Mouse (Mus musculus) myocyte (in vitro differentiated cells): ENCODE results near the gene Higd2a. TPM values are rescaled to one million over a fixed set of nuclear protein-coding genes. Genes with fewer than 3 reads are reported as not detected.

Experiments
- H3K27me3 ChIP-seq: one replicate; pipeline ENCODE4 v1.6.1; 2011; ENCODE audit not compliant: control insufficient read depth, insufficient read depth, insufficient read length
- H3K36me3 ChIP-seq: one replicate; pipeline ENCODE4 v1.6.1; 2011; ENCODE audit not compliant: control insufficient read depth, insufficient read depth
- H3K4me2 ChIP-seq: one replicate; pipeline ENCODE4 v1.6.1; 2011; ENCODE audit warnings: low read depth, control low read depth
- H3K4me3 ChIP-seq: one replicate; pipeline ENCODE4 v1.5.1; 2011; ENCODE audit warnings: mild to moderate bottlenecking, control low read depth, moderate library complexity
- H3K79me2 ChIP-seq: one replicate; pipeline ENCODE4 v1.6.1; 2011; ENCODE audit not compliant: control insufficient read depth, insufficient read depth
- H3ac ChIP-seq: one replicate; pipeline ENCODE4 v1.6.1; 2011; ENCODE audit not compliant: control insufficient read depth, insufficient read length
- CEBPB ChIP-seq: IDR thresholded peaks from 2 replicates; pipeline ENCODE4 v1.6.1; 2011; ENCODE audit warnings: mild to moderate bottlenecking, moderate library complexity; ENCODE audit not compliant: poor library complexity, insufficient read depth, severe bottlenecking
- E2F4 ChIP-seq: IDR thresholded peaks from one replicate; pipeline ENCODE4 v1.6.1; 2011; ENCODE audit warnings: mild to moderate bottlenecking, control low read depth, moderate library complexity; ENCODE audit not compliant: insufficient read depth
- MAX ChIP-seq: IDR thresholded peaks from one replicate; pipeline ENCODE4 v1.6.1; 2011; ENCODE audit warnings: low read depth, mild to moderate bottlenecking, control low read depth
- MYOD1 ChIP-seq, 3 experiments: IDR thresholded peaks; one replicate each; pipeline ENCODE4 v1.6.1; 2011; ENCODE audit warnings: control low read depth in 2 of 3, low read depth in 2 of 3, mild to moderate bottlenecking in 2 of 3, moderate library complexity in 1 of 3; ENCODE audit not compliant: insufficient read length in 2 of 3, control insufficient read depth in 1 of 3
- MYOG ChIP-seq, 3 experiments: IDR thresholded peaks; one replicate each; pipeline ENCODE4 v1.6.1; 2011; ENCODE audit warnings: control low read depth in 2 of 3, low read depth in 2 of 3, mild to moderate bottlenecking in 2 of 3; ENCODE audit not compliant: insufficient read length in 2 of 3, control insufficient read depth in 1 of 3, insufficient read depth in 1 of 3
- POLR2A ChIP-seq: IDR thresholded peaks from one replicate; pipeline ENCODE4 v1.6.1; 2011; ENCODE audit warnings: low read depth, mild to moderate bottlenecking, control low read depth, moderate library complexity; ENCODE audit not compliant: insufficient read length
- POLR2AphosphoS2 ChIP-seq: IDR thresholded peaks from one replicate; pipeline ENCODE4 v1.6.1; 2011; ENCODE audit warnings: low read depth, control low read depth; ENCODE audit not compliant: insufficient read length
- REST ChIP-seq: IDR thresholded peaks from one replicate; pipeline ENCODE4 v1.6.1; 2011; ENCODE audit warnings: mild to moderate bottlenecking, control low read depth, moderate library complexity; ENCODE audit not compliant: insufficient read depth, insufficient read length
- SRF ChIP-seq: IDR thresholded peaks from one replicate; pipeline ENCODE4 v1.6.1; 2011; ENCODE audit warnings: low read depth; ENCODE audit not compliant: control insufficient read depth, insufficient read length
- TCF12 ChIP-seq: IDR thresholded peaks from one replicate; pipeline ENCODE4 v1.6.1; 2011; ENCODE audit warnings: mild to moderate bottlenecking, control low read depth; ENCODE audit not compliant: poor library complexity, insufficient read depth, severe bottlenecking
- TCF3 ChIP-seq: IDR thresholded peaks from one replicate; pipeline ENCODE4 v1.6.1; 2011; ENCODE audit warnings: low read depth, control low read depth; ENCODE audit not compliant: insufficient read length
- USF1 ChIP-seq: IDR thresholded peaks from one replicate; pipeline ENCODE4 v1.6.1; 2011; ENCODE audit warnings: low read depth, mild to moderate bottlenecking, control low read depth, moderate library complexity
- polyA plus RNA-seq: library from polyadenylated mRNA; unstranded; fragments of >200 nt; fragmentation: generic; extraction: Trizol; gene quantifications from one replicate; pipeline ENCODE4 v1.2.1, GENCODE M21; 2012; ENCODE audit warnings: missing spikeins

The Higd2a gene
- polyA plus RNA-seq, 1 experiment, result 234 TPM

DNA sequence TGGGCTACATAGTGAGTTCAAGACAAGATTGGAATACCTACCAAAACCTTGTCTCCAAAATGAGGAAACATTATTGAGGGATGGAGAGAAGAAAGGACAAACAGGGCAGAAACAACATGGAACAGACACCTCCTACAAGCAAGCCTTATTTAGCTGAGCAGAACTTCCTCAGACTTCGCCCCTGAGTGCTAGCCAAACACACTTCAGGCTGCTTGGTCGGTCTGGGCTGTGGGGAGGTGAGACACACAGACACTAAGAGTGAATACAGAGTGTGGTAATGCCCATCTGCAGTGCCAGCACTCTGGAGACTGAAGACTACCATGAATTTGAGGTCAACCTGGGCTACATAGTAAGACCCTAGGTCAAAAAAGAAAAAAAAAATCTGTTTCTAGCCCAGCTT, 30.4 kb upstream of the Higd2a start:
- Histone ChIP-seq H3K27me3 (no peaks in the 10 kb centered on the region), H3K4me3 (no peak overlapping the region), H3K79me2 (peaks cover 32% of the 10 kb centered on the region), H3K4me2 (no peak overlapping the region), H3ac (no peak overlapping the region), H3K36me3 (peaks cover 18% of the 10 kb centered on the region)
- TF ChIP-seq USF1 (no peak), MAX (no peak), MYOG (IDR thresholded peaks at IDR 0.05; ENCODE audit: control insufficient read depth in 1 of 3, insufficient read depth in 1 of 3, insufficient read length in 2 of 3, low read depth in 2 of 3) (no peak), CEBPB (no peak), POLR2AphosphoS2 (no peak), REST (no peak), E2F4 (no peak), TCF3 (no peak), SRF (no peak), MYOD1 (IDR thresholded peaks at IDR 0.05; ENCODE audit: control insufficient read depth in 1 of 3, insufficient read length in 2 of 3, low read depth in 2 of 3) (no peak), TCF12 (no peak), POLR2A (no peak)

GRCm38 (mm10) chr13:54560608-54561007, 29.4 kb upstream of the Higd2a start:
- Histone ChIP-seq H3K79me2 (peaks cover 35% of the 10 kb centered on the region), H3K27me3 (no peaks in the 10 kb centered on the region), H3K4me3 (no peak overlapping the region), H3K4me2 (no peak overlapping the region), H3K36me3 (peaks cover 18% of the 10 kb centered on the region), H3ac (no peak overlapping the region)
- TF ChIP-seq USF1, result no peak
- TF ChIP-seq TCF3, result no peak
- TF ChIP-seq SRF, result no peak

- Histone ChIP-seq H3K79me2 (peaks cover 35% of the 10 kb centered on the region), H3K4me3 (no peak overlapping the region), H3ac (no peak overlapping the region), H3K36me3 (peaks cover 14% of the 10 kb centered on the region), H3K27me3 (no peaks in the 10 kb centered on the region), H3K4me2 (peak overlapping the region; percentile 51)
- TF ChIP-seq SRF, result peak; percentile 7
- no peak for TF ChIP-seq USF1
- peak; percentile 99 to 100 (median 99) for TF ChIP-seq MYOG (IDR thresholded peaks at IDR 0.05; ENCODE audit: control insufficient read depth in 1 of 3, insufficient read depth in 1 of 3, insufficient read length in 2 of 3, low read depth in 2 of 3)
- TF ChIP-seq E2F4, result no peak
- TF ChIP-seq MYOD1 (IDR thresholded peaks at IDR 0.05; ENCODE audit: control insufficient read depth in 1 of 3, insufficient read length in 2 of 3, low read depth in 2 of 3), result peak; percentile 87 to 99 (median 99)
- TF ChIP-seq TCF3, result peak; percentile 98
- no peak for TF ChIP-seq CEBPB
- TF ChIP-seq POLR2AphosphoS2, result no peak
- peak; percentile 84 for TF ChIP-seq TCF12
Measured at GRCm38 (mm10) chr13:54562562-54562961, 27.4 kb upstream of the Higd2a start.

- TF ChIP-seq POLR2AphosphoS2 (no peak), TCF12 (no peak), REST (no peak), POLR2A (no peak), TCF3 (no peak), USF1 (no peak), MYOG (IDR thresholded peaks at IDR 0.05; ENCODE audit: control insufficient read depth in 1 of 3, insufficient read depth in 1 of 3, insufficient read length in 2 of 3, low read depth in 2 of 3) (no peak), MYOD1 (IDR thresholded peaks at IDR 0.05; ENCODE audit: control insufficient read depth in 1 of 3, insufficient read length in 2 of 3, low read depth in 2 of 3) (no peak), E2F4 (no peak), SRF (no peak)
- Histone ChIP-seq H3K4me2 (peak overlapping the region; percentile 74), H3ac (peak overlapping the region; percentile 53), H3K27me3 (no peaks in the 10 kb centered on the region), H3K36me3 (peaks cover 6% of the 10 kb centered on the region), H3K4me3 (peak overlapping the region; percentile 69), H3K79me2 (peaks cover 30% of the 10 kb centered on the region)
Measured at GRCm38 (mm10) chr13:54564232-54565200, 25.5 kb upstream of the Higd2a start.

DNA sequence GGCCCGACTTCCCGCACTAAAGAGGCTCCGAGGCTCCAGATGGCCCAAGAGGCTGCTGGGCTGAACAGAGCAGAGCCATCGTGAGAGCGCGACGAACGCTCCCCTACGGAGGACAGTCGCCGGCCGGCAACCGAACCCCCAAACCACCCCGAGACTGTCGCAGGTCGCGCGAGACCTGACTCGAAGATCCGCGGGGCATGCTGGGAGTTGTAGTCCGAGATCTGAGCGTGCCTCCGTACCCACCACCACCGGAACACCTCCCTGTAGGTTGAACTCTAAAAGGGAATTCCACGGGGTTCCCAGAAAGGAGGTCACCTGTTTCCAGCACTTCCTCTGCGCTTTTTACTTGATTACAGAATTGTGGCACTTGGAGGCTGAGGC, 24.8 kb upstream of the Higd2a start, which contains the start of gene 4833439L19Rik:
4833439L19Rik (minus strand) TSS at position 235 of the 381 bp plus-strand sequence.
- TF ChIP-seq MAX (no peak), CEBPB (no peak), MYOG (IDR thresholded peaks at IDR 0.05; ENCODE audit: control insufficient read depth in 1 of 3, insufficient read depth in 1 of 3, insufficient read length in 2 of 3, low read depth in 2 of 3) (peak in 1 of 3 experiments; percentile 3), MYOD1 (IDR thresholded peaks at IDR 0.05; ENCODE audit: control insufficient read depth in 1 of 3, insufficient read length in 2 of 3, low read depth in 2 of 3) (no peak), E2F4 (no peak), POLR2A (peak; percentile 94), USF1 (no peak), TCF3 (no peak), TCF12 (no peak), REST (no peak), SRF (no peak), POLR2AphosphoS2 (peak; percentile 94)

More for the DNA sequence above, 24.8 kb upstream of the Higd2a start, which contains the start of gene 4833439L19Rik:
- peaks cover 30% of the 10 kb centered on the region for H3K79me2 ChIP-seq
- H3ac ChIP-seq, result peak within 1 kb of the TSS; percentile 53
- H3K36me3 ChIP-seq, result no peaks in the 10 kb centered on the region
- H3K4me2 ChIP-seq, result peak within 1 kb of the TSS; percentile 88
- H3K4me3 ChIP-seq, result peak within 1 kb of the TSS; percentile 69
- H3K27me3 ChIP-seq, result no peaks in the 10 kb centered on the region
